Mouse (Mus musculus) hindlimb bud, embryonic 11.5 days (tissue): ENCODE measurements at regions not wholly inside any gene's neighbourhood (a gene's known extent, or its start where the extent isn't known, plus 50 kb on each side); places are given as distances from the start of the nearest gene placed in this dataset.
A peak's percentile ranks its signal among the peaks of the same experiment; 100 is the strongest.

ENCODE experiments used
- DNase-seq: peaks from one replicate; pipeline ENCODE4 v3.0.0-alpha.2; 2012; ENCODE audit warnings: low read depth, low spot score; ENCODE audit errors: extremely low spot score

DNA sequence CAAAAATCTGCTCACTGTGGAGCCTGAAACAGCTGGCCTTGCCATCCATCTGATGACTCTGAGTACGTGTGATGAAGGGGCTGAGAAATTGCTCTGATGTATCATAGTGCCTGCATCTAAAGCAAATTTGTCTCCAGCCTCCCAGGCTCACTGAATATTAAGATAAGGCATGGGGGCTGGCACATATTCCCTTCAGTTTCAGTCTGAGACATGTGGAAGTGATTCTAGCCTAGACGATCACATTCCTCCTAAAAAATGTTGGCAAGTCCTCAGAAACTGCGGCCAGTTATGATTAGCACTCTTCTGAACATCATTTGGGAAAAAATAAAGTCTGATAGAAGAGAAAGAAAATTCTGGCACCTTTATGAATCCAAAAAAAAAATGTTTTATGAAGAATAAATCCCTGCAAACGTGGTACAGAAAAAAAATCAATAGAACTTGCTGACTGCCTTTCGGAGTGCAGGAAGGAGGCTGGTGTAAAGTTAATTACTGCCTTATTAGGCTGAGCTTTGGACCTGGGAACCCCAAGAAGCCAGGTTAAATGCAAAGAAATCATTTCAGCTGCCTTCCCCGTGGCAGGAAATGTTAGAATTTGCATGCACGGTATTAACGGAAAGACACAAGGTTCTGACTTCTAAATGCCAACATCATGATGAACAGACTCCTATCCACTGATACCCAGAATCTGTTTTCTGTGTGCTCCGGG is 762.2 kb downstream of the Adgrl2 start:
- DNase-seq: peak; percentile 20

DNA sequence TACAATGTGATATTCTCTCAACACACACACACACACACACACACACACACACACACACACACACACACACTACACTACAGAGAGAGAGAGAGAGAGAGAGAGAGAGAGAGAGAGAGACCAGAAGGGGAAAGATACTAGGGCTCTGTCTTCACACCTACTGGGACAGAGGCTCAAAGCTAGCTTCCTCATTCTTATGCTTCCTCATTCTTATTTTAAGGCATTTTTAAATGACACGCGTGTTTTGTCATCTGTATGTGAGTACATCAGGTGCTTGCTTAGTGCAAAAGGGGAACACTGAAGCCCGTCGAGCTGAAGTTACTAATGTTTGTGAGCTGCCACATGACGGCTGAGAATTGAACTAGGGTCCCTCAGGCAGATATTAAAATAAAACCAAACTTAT is 769.5 kb downstream of the Adgrl2 start:
- no peak for DNase-seq

DNA sequence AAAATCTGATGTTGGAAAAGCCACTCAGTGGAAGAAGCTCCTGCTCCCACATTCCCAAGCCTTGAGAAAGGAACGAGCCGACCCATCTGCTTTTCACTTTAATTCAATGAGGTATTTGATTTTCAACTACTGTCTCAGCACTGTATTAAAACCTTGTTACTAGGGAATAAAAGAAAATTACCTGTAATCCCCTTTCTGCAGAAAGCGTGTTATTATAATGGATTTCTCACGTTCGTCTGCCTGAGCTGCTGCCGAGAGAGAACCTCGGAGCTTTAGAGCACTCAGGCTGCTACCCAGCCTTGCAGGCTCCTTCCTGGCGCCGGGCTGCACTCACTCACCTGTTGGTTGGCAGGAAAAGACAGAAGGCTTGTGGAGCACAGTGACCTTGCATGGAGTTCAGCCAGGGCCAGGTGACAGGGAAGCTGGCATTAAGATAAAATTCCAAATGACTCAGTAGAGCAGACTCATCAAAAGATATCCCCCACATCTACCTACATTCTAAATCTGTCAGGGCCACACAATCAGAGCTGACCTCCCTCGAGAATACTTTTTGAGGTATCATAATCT is 770.2 kb downstream of the Adgrl2 start:
- DNase-seq: no peak

DNA sequence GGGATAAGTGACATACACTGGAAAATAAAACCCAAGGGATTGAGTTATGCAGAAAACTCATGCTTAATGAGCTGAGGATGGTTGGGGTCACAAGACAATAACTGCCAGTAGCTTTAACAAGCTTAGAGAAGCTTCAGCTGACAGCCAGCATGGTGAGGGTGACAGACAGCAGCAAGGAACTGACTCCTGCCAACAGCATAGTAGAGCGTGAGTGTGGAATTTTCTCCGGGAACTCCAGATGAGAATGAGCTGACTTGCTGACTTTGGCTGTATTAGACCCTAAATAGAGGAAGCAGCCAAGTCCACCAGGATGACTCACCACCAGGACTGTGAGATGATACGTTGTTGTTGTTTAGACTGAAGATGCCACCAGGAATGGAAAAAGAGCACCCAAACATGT is 788.2 kb downstream of the Adgrl2 start:
- no peak for DNase-seq

DNA sequence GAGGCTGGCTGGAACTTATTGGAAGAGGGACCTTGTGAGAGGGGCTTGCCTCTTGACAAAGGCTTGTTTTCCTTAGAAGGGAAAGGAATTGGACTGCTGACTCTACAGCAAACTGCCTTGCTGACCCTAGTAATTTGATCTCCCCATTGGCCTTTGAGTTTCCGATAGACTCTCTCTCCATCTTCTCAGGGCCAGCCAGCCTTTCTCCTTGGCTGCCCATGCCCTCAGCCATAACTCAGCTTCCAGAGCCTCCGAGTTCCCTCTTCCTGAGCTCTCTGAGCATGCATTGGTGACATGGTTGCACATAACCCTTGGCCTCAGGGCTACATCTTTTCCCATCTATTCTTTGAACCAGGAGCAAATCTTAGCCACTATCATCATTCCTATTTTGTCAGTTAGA is 803.7 kb downstream of the Adgrl2 start:
- DNase-seq: no peak

DNA sequence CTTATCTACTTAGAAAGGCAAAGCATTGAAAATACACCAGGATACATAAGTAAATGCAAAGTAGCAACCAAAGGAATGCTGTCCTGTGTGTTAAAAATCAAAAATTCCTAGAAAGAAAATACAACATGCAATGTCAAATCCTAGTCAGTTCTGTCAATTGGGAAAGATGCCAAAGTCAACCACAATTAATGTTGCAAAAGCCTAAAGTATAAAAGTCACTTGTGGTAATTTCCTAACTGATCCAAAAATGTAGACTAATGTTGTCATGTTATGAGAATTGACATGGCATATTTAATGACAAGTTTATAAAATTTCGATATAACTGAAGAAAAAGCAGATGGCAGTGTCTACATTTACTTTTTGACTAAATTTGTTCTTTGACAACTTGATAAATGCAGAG is 822.8 kb downstream of the Adgrl2 start:
- DNase-seq: no peak

DNA sequence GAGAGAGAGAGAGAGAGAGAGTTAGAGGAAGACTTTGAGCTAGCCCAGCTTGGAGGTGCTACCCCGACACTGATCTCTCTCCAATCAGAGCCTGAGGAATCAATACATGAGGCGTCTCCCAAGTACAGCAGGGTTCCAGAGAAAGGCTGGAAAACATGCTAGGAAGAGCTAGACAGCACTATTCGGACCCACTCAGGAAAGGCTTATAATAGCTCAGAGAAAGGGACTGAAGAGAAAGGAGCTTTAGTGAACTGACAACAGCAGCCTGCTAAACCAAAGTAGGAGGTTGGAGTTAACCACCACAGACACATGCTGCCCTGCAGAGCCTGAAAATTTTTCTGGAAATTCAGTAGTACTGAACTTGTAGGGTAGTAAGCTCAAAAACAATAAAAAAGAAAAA is 831.3 kb downstream of the Adgrl2 start:
- DNase-seq: no peak

DNA sequence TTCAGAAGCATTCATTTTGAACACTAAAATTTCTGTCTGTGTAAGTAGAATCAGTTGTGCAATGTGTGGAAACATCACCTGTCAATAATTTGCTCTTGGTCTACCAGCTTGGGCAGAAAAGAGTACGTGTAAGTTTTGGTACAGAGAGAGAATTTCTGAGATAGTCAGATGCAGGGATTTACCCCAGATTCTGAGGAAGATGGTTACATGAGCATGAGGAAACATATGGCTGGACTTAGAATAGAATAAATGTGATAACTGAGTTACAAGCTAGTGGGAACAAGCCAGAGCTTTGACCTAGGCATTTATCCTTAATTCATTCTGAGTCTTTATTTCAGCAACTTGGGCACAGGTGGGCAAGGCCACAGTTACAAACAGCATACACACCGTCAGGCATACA is 831.8 kb downstream of the Adgrl2 start:
- DNase-seq: no peak

DNA sequence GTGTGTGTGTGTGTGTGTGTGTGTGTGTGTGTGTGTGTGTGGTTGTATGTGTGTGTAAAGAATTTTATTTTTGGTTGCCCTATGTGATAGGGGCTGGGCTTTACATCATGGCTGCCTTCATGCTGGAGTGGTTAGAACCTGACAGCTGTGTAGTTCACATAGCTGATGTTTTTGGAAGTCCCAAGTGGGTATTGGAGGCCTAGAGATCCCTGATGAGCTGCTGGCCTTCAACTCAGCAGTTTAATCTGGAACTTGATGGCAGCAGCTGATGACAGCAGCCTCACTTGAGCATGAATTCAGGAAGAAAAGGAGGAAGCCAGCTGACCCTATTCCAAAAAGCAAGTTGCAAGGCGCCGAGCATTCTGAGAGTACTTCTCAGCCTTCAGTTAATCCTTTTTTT is 846.6 kb downstream of the Adgrl2 start:
- DNase-seq: no peak

DNA sequence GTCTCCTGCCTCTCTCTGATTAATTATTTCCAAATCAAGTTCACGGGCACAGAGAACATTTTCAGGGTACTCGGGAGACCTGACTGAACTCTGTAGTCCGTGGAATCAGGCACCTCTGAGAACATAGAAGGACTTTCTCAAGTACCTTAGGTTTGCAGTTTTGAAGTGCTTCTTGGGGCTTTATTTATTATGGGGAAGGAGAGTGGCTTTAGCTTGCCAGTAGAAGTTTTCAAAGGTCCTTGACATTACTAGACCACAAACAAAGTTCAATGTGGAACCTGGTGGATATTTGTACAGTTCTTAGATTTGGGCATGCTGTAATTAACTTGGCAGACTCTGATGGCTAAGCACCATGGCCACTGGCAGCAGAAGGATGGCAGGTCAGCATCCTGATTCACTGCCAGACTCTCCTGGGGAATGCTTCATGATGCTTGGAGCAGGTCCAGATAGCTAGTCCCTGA is 853.5 kb downstream of the Adgrl2 start:
- no peak for DNase-seq

DNA sequence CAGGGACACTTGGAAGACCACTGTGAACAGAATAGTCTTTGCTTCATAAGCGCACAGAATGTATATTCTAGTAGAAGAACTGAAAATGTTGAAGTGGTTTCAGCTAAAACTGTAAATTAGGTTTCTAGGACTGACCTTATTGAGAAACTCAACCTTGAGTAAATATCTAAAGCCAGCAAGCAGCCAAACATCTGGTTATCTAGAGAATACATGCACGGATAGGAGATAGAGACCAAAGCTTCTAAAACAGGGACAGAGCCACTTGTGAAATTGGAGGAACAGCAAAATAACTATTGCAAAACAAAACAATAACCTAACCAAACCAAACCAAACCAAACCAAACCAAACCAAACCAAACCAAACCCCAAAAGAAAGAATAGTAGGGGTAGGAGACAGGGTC is 855.7 kb downstream of the Adgrl2 start:
- no peak for DNase-seq

DNA sequence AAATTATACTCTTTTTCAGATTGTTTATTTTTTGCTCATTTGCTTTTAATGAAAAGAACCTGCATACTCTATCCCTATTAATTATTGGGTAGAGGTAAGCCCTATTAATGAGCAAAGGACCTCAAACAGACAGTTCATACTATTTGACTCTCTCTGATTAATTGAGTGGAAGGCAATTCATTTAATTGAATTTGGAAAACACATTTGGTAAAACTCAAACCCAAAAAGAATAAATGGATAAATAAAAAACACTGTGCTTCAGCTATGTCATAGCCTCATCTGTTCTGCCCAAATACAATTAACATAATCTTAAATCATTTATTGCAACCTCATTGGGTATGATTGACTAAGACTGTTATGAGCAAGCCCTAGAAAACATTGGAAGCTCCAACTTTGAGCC is 874.8 kb downstream of the Adgrl2 start:
- no peak for DNase-seq

DNA sequence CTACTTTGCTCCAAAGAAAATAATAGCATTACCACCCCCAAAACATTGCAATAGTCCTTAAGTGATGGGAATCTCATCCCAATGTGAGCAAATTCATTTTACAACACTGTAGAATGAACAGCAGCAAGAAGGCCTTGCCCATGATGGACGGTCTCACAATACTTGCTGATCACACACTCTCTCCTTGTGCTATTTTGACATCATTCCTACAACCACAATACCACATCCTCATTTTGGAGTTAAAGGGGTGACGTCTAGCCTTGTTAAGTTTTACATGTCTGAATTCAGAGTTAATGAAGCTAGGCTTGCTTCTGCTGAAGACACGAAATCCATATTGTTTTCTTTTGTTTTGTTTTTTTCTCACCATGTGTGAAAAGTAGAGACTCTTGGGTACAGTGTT is 878.2 kb downstream of the Adgrl2 start:
- no peak for DNase-seq

DNA sequence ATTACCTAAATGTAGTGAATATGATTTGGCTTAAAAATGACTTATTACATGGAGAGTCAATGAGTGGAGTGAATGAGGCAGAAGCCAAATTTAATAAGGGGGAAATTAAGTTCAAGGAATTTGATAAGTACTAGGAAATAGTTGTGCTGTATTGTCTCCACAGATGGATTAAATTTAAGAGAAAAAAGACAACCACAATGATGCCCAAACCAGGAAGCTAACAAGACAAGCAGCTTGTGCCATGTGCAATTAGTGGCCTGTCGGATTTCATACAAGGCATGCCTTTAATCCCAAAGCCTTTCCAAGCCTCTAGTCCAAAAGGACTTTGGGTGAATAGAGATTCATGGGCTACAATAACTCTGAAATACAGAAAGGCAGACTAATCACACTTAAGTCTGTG is 883.3 kb downstream of the Adgrl2 start:
- no peak for DNase-seq

DNA sequence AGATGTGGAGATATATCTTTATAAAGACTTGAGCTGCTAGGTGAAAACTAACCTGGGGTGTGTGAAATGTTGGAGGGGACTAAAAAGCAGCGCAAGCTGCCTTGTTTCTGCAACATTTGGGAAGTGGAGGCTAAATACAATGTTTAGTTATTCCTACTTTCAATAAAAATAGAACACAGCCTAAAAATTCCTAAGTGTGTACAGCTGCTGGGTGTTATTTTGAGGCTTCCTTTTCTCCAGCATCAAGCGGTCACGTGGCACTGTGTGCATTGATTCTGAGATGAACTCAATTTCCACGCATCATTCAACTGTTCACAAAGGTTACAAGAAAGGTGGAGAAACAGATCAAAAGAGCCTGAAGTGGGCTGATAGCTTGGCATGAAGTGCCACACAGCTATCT is 896.4 kb downstream of the Adgrl2 start:
- DNase-seq: no peak

DNA sequence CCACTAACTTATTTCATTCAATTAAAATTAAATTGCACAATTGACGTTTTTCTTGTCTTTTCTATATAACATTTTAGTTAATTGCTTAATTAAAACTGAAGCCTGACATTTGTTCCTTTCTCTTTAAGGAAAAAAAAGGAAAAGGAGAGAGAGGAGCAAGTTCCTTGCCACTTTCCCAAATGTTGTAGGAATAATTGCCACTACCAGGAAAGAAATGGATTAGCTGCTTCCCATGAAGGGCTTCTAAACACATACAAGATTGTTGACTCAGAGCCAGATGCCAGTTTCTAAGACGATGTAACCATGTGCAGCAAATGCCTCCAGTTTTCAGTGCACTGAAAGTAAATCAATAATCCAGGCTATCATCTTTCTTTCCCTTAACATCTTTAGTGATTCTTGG is 914.5 kb downstream of the Adgrl2 start:
- no peak for DNase-seq

DNA sequence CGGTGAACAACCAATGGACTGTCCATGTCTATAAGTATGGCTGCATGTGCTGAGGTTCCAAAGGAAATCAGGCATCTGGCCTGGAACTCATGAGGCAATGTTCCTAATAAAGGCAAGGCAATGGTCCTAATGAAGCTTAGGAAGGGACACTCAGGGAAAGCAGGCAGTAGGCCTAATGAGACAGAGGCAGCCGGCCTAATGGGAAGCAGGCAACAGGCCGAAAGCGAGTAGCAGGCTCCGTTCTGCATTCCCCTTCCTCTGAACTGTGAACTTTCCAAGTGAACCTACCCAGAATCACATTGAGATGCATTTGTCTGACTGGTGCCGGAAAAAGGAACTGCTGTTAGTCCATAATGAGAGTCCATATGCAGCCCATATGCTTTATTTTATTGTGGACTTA is 923.7 kb downstream of the Adgrl2 start:
- DNase-seq: no peak

DNA sequence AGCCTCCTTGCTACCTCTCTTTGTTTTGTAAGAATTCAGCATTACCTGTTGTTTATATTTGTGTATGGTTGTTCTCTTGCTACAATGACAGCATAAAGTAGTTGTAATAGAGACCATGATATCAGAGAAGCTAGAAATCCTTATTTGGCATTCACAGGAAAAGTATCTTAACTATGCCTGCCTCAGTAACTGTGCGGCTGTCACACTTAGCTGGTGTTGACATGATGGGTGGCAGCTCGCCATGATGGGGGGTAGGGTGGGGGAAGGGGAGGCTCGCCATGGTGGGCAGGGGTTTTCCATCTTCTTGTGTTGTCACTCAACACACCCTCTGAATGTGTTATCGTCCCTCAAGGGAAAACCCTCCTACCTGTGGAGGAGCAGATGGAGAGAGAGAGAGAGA is 934.3 kb downstream of the Adgrl2 start:
- DNase-seq: no peak

DNA sequence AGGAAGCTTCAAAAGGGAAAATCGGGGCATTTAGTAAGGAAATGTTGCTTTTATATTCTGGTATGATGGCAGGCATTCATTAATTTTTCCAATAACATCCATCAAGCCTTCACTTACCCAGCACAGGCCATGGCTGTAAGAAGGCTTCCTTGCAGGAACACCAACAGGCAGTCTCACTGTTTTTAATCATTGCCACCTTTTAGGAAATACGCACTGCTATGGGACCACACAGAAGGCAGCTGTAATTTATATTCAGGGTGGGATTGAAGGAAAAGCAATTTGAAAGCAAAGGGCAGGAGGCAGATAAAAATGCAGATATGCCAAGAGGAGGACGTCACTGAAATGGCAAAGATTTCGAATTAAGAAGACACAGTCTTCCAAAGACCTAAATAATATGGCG is 937.8 kb downstream of the Adgrl2 start:
- no peak for DNase-seq

DNA sequence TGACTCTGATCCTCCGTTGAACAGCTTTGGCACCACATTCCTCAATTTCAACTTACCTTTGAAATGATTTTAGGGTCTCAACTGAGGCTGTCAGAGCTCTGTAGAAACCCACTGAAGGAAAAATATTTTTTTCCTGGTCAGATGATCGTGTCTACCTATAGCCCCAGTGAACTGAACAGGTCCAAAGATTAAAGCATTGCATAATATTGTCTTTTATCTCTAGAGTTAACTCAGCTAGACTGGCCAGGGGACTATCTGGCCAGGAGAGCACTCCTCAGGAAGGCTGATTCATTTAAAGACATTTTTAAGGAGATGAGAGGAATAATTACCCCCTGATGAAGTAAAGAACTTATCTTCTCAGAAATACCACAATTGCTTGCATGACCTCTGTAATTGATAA is 942.1 kb downstream of the Adgrl2 start:
- no peak for DNase-seq

DNA sequence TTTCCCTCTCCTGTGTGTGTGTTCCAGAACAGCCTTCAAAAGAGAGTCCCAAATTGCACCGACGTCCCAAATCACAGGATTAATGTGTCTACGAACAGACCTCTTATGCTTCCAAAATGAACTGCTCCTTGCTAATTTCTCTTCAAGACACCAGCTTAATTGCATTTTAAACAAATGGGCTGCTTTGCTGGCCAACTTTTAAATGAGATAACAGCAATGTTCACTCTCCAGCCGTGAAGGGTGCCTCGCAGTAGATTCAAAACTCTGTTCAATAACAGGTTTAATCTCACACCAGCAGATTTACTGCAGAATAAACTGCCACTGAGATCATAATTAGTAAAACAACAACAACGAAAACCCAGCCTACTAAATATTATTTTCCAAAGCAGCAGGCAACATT is 957.8 kb downstream of the Adgrl2 start:
- no peak for DNase-seq

DNA sequence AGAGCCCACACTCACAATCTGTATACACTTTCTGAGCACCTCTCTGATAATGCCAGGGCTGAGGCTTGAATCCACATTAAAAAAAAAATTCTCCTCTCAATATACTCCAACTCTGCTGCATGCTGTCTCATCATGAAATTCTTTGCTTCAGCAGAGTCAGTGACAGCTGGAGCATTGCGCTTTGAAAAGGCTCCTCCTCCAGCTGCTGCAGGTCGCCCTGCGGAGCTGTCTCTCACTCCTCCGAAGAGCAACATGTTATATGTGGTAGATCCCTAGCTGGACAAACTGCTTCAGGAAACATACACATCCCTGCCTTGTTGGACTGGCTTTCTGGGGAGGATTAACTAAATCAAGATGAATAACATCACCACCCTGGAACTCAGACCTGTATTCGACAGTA is 984.5 kb downstream of the Adgrl2 start:
- DNase-seq: no peak

DNA sequence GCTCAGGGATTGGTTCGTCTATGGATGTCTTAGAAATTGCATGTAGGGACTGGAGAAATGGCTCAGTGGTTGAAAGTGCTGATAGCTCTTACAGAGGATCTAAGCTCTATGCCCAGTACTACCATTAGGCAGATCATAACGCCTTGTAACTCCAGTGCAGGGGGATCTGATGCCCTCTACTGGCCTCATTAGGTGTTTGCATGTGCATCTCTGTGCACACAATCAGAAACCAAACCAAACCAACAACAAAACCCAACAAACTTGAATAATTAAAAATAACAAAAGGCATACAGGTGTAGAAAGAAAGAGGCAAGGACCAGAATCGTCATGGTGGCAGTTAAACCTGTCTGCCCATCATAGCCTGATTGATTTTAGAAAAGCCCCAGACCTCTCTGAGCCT is 986.3 kb downstream of the Adgrl2 start:
- no peak for DNase-seq
